Mouse (Mus musculus): ENCODE data around the gene Pitpnc1.

Gene Pitpnc1

DNA sequence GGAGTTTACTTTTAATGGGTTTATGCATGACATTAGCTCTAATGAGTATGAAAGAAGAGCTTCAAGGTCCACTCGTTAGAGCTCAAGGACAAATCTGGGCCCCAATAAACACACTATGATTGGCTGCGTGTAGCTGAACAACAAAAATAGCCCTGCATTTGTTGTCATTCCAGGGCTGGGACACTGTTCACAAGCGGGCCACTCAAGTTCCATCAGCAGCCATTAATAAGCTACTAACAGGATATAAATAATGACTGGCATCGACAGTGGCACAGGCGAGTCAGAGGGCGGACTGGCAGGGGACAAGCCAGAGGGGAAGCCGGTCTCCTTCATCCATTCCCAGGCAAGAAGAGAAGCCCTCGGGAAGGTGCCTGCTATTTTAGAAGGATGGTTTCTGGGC is 219.6 kb downstream of the Pitpnc1 start:
- POLR2A ChIA-PET = interaction anchor here in 3 of 4 experiments (0.6 to 2.3 kb wide), 7 partner anchors 14 to 127 kb away, joined by 3 to 7 read pairs (median 3); partner anchors contain the start of gene Nol11 (in 1 of the 3)
- CTCF ChIA-PET = interaction anchor here in 3 of 4 experiments (0.5 to 2.4 kb wide), 17 partner anchors 10 to 496 kb away, joined by 3 to 8 read pairs (median 3); partner anchors contain the start of gene Nol11 (in 2 of the 3)

- ChIA-PET POLR2A (interaction anchor here in 1 of 4 experiments (1.3 to 2.3 kb wide), 2 partner anchors 11 to 13 kb away, joined by 4 to 7 read pairs; no protein-coding TSS in a partner anchor), CTCF (interaction anchor here in 2 of 4 experiments (0.6 to 1.4 kb wide), 2 partner anchors 60 to 93 kb away, joined by 3 to 5 read pairs; partner anchors contain the start of gene Nol11 (in 1 of the 2))
Measured at GRCm38 (mm10) chr11:107248753-107249152, 221.7 kb downstream of the Pitpnc1 start.

DNA sequence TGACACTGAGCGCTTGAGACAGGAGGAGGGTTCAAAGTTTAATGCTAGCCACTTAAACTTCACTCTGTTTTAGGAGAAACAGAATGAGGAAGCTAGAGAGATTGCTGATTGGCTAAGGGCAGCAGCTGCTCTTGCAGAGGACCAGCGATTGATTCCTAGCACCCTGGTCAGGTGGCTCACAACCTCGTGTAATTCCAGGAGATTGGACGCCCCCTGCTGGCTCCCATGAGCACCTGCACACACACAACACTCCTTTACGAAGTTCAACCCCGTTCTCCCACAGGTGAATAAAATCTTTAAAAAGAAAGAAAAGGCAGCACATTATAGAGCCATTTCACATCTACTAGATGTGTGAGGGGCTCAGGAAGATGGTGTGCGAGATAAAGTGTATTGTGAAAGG is 224.8 kb downstream of the Pitpnc1 start:
- CTCF ChIA-PET = interaction anchor here in 1 of 4 experiments (0.6 to 1.0 kb wide), 2 partner anchors 28 to 48 kb away, joined by 5 to 11 read pairs; no protein-coding TSS in a partner anchor
- POLR2A ChIA-PET = no interaction called here

GRCm38 (mm10) chr11:107243126-107243525 is 227.4 kb downstream of the Pitpnc1 start:
- POLR2A ChIA-PET = no interaction called here

GRCm38 (mm10) chr11:107241678-107242077 is 228.8 kb downstream of the Pitpnc1 start:
- ChIA-PET CTCF (interaction anchor here in 1 of 4 experiments (1.0 to 1.7 kb wide), 2 partner anchors 10 to 34 kb away, joined by 3 to 8 read pairs; no protein-coding TSS in a partner anchor), POLR2A (interaction anchor here in 3 of 4 experiments (0.8 to 1.3 kb wide), 4 partner anchors 23 to 177 kb away, joined by 3 read pairs; no protein-coding TSS in a partner anchor)

More at GRCm38 (mm10) chr11:107243126-107243525, 227.4 kb downstream of the Pitpnc1 start:
- CTCF ChIA-PET = no interaction called here

DNA sequence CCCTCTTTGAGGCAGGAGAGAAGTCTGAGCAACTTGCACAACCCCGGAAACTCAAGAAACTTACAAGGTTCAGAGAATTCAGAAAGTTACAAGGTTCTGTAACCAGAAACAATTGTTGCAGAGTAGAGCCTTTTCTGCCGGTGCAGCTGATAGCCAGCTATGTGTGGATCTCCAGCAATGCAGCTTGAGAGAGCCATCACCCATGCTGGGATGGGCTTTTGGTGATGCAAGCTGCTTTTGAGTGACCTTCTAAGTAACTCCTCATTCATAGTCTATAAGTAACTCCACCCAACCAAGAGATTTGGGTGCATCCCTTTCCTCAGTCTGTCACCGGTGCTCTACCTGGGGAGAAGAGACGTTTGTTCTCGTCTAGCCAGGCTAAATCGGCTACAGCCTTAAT is 232.0 kb downstream of the Pitpnc1 start:
- ChIA-PET CTCF (interaction anchor here in 2 of 4 experiments (1.2 to 1.6 kb wide), 3 partner anchors 13 to 38 kb away, joined by 3 to 4 read pairs (median 3); no protein-coding TSS in a partner anchor), POLR2A (interaction anchor here in 3 of 4 experiments (0.5 to 1.9 kb wide), 5 partner anchors 11 to 338 kb away, joined by 3 to 5 read pairs (median 4); no protein-coding TSS in a partner anchor)

DNA sequence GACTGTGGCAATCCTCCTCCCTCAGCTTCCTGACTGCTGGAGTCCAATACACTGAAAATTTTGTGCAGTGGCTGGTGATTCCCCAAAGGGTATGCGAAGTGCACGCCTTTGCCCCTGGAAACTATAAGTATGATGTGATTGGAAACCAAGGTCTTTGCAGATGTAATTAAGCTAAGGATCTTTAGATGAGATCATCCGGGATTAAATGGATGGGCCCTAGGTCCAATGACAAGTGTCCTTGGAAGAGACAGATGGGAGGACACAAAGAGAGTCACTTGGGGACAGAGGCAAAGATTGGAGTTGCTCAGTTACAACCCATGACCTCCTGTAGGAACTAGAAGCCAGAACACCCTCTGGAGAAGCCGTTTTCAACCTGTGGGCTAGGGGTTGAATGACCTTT is 233.0 kb downstream of the Pitpnc1 start:
- ChIA-PET CTCF (interaction anchor here in 2 of 4 experiments (0.6 to 1.6 kb wide), 2 partner anchors 13 to 39 kb away, joined by 3 to 4 read pairs; no protein-coding TSS in a partner anchor), POLR2A (interaction anchor here in 2 of 4 experiments (1.1 to 1.8 kb wide), 3 partner anchors 12 to 43 kb away, joined by 3 to 4 read pairs (median 4); no protein-coding TSS in a partner anchor)

GRCm38 (mm10) chr11:107233252-107233890 is 237.1 kb downstream of the Pitpnc1 start:
- ChIA-PET CTCF (no interaction called here), POLR2A (interaction anchor here in 1 of 4 experiments (1.5 kb wide), 1 partner anchor 12 kb away, joined by 5 read pairs; no protein-coding TSS in a partner anchor)

GRCm38 (mm10) chr11:107230128-107230527 is 240.4 kb downstream of the Pitpnc1 start:
- ChIA-PET CTCF (interaction anchor here in 1 of 4 experiments (0.6 kb wide), 1 partner anchor 41 kb away, joined by 9 read pairs; the partner anchor contains the start of gene Nol11), POLR2A (interaction anchor here in 1 of 4 experiments (0.5 to 0.9 kb wide), 3 partner anchors 35 to 91 kb away, joined by 3 to 5 read pairs (median 3); no protein-coding TSS in a partner anchor)

DNA sequence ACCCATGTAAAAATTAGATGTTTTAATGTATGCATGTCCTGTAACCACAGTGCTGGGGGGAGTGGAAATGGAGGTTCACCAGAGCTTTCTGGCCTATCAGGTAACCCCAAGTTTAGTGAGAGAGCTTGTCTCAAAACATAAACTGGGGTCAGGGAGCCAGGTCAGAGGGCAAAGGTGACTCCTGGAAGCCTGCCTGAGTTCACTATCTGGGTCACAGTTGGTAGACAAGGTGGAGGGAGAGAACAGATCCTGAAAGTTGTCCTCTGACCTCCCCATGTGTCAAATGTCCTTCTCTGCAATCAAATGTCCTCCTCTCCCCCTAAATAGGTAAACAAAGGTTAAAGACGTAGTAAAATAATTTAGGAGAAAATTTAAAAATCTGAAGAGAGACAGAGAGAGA is 244.1 kb downstream of the Pitpnc1 start:
- CTCF ChIA-PET = no interaction called here
- POLR2A ChIA-PET = no interaction called here

- POLR2A ChIA-PET = no interaction called here
- CTCF ChIA-PET = no interaction called here
Measured at GRCm38 (mm10) chr11:107226013-107226412, 244.5 kb downstream of the Pitpnc1 start.

- POLR2A ChIA-PET = interaction anchor here in 2 of 4 experiments (0.6 to 0.7 kb wide), 2 partner anchors 11 to 16 kb away, joined by 3 read pairs; no protein-coding TSS in a partner anchor
- CTCF ChIA-PET = interaction anchor here in 1 of 4 experiments (0.6 kb wide), 1 partner anchor 60 kb away, joined by 5 read pairs; no protein-coding TSS in a partner anchor
Measured at GRCm38 (mm10) chr11:107225301-107225700, 245.2 kb downstream of the Pitpnc1 start.

GRCm38 (mm10) chr11:107223667-107224214 is 246.8 kb downstream of the Pitpnc1 start:
- POLR2A ChIA-PET = interaction anchor here in 1 of 4 experiments (1.2 kb wide), 1 partner anchor 28 kb away, joined by 3 read pairs; no protein-coding TSS in a partner anchor
- CTCF ChIA-PET = no interaction called here

GRCm38 (mm10) chr11:107223169-107223561 is 247.3 kb downstream of the Pitpnc1 start:
- ChIA-PET POLR2A (interaction anchor here in 1 of 4 experiments (1.2 kb wide), 1 partner anchor 29 kb away, joined by 3 read pairs; no protein-coding TSS in a partner anchor), CTCF (no interaction called here)

DNA sequence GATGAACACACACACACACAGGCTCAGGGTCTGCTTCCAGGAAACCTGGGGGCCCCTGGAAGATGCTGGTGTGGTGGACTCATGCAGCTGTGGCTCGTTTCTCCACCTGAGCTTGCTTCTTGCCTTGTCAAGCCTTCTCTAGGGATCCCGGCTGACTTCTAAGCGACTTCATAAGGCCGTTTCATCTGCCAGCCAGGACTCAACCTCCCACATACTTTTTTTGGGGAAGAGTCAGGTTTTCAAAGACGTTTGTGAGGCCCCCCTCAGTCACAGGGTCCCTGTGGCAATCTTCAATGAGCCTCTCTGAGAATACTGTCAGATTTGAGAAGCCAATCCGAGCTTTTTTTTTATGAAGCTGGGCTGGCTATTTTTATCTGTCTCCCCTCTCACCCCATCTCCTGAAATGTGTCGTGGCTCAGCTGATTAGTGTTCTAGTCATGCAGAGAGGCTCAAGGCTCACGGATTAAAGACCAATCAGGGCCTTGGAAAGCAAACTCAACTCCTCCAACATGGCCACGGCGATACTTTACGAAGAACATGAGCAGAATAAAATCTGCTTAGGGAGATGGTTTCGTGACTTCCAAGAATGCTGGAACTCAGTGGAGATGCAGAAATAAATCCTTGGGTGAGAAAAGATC is 247.8 kb downstream of the Pitpnc1 start:
- POLR2A ChIA-PET = interaction anchor here in 2 of 4 experiments (0.5 to 2.1 kb wide), 5 partner anchors 8 to 29 kb away, joined by 3 to 5 read pairs (median 3); no protein-coding TSS in a partner anchor
- CTCF ChIA-PET = interaction anchor here in 1 of 4 experiments (0.6 kb wide), 1 partner anchor 20 kb away, joined by 3 read pairs; no protein-coding TSS in a partner anchor

- CTCF ChIA-PET = interaction anchor here in 1 of 4 experiments (0.6 kb wide), 2 partner anchors 171 to 255 kb away, joined by 3 read pairs; no protein-coding TSS in a partner anchor
- POLR2A ChIA-PET = interaction anchor here (0.5 to 1.3 kb wide), 6 partner anchors 21 to 427 kb away, joined by 3 to 6 read pairs (median 3); no protein-coding TSS in a partner anchor
Measured at GRCm38 (mm10) chr11:107215111-107215510, 255.4 kb downstream of the Pitpnc1 start.

DNA sequence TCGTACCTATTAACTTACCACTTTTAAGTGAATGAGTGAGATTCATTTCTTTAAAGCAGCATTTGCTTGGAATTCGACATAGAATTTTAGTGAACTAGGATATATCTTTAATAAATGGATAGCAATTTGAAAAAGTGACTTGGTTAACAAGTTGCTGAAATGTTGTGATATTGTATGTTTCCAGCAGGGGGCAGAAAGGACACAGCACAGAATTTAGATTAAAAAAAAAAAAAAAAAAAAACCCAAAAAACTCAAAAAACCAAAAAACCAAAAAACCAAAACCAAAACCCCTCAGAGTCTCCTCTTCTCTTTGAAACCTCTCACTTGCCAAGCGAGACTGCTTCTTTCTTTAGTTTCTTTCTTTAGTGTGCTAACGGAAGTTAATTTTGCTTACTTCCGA is 256.8 kb downstream of the Pitpnc1 start:
- POLR2A ChIA-PET = interaction anchor here in 1 of 4 experiments (1.1 to 1.3 kb wide), 2 partner anchors 37 to 77 kb away, joined by 3 read pairs; no protein-coding TSS in a partner anchor
- CTCF ChIA-PET = no interaction called here

DNA sequence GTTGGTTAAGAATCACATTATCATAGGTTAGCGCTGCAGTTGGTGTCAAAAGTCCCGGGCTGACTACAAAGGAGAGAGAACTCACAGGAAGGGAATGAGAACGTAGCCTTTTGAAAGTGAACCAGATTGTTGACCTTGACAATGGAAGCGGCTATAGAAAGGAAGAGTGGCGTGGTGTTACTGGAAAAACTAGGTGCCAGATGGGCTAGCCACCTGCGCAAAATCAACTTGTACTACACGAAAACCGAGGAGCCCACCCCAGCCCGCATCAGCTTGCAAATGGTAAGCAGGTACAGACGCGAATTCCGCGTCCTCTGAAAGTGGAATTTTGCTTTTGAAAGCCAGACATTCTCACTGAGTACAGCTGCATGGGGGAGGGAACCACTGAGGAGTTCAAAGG is 260.7 kb downstream of the Pitpnc1 start:
- POLR2A ChIA-PET = interaction anchor here in 2 of 4 experiments (0.6 to 1.8 kb wide), 4 partner anchors 9 to 24 kb away, joined by 3 to 5 read pairs (median 3); no protein-coding TSS in a partner anchor
- CTCF ChIA-PET = no interaction called here
